Mouse (Mus musculus) retina, postnatal 1 day (tissue): Measurements from ENCODE around the gene B430306N03Rik.
"Not testable (repeated sequence)": the region's sequence is repeated elsewhere in the genome, so short reads cannot be mapped to it uniquely, and the experiment has no call there.

Source experiments
- DNase-seq: peaks from one replicate; pipeline ENCODE4 v3.0.0-alpha.2; 2012

B430306N03Rik gene

DNA sequence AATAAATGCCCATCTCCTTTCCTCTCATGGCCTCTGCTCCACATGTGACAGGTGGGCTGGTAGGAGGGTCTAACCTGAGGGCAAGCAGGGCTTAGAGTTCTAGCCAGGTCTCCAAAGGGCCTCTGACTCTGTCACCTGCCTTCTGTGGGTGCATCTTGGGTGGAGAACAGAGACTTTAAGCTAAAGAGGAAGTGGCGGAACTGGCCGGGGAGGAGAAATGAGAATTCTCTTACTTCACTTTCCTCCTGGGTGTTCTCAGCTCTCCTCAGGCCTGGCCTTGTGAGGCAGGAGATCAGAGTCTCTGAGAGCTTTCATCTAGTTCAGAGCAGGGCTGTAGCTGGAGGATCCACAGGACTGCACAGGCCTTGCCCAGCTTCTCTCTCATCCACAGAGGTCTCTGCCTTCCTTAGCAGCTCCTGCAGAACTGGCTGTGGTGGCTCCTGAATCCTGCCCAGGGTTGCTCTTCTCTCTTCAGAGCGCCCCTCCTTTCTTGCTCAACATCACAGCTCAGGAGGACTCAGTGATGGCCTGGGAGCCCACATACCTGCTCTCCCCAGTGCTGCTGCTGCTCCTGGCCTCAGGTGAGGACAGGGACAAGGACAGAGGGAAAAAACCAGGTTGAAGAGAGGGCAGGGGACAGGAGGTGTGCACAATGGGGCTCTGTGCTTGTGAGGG is at the start of gene B430306N03Rik:
Gene B430306N03Rik, plus strand, starts transcription at position 237 of the 675 bp plus-strand sequence.
- DNase-seq = not testable (repeated sequence)

DNA sequence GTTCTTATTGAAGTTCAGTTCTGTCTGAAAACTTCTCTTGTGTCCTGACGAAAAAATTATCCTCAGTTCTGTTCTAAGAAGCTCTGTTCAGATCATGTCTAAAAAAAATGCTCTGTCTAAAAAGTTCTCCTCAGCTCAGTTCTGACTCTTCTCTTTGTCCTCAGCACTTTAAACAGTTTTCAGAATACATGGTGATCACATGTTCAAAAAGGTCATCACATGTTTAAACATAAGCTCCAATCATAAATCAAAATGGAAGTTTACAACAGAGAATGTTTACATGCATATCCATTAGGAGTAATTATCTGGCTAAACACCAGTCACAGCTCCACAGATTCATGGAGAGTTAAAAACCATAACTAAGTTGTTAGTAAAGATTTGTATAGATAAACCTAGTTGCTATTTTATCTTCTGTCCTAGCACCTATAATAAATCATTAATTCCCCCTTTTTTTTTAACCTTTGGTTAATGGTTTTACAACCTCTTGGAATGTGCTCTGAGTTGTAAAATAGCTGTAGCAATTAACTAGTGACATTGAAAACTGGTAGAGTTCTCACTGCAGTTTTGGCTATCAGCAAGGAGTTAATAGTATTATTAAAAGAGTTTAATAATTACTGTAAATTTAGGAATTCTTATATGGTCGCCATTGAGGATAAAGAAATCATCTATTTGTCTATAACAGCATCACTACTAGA is 49.2 kb upstream of the B430306N03Rik start:
- no peak for DNase-seq

DNA sequence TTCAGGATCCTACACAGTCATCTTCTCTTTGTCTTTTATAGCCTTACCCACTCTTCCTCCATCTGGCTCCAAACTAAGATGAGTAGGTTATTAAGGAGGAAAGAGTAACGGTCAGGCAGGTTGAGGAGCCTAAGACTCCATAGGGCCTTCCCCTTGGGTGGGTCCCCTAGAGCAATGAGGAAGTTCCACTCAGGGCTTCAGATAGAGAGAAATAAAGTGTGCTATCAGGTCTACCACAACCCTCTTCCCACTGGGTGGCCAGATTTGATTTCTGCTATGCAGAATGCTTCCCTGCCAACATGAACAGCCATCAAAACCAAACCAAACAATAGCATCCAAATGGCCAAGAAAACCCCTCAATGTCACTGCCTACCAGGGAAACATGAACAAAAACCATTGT is 48.4 kb upstream of the B430306N03Rik start:
- DNase-seq = no peak

DNA sequence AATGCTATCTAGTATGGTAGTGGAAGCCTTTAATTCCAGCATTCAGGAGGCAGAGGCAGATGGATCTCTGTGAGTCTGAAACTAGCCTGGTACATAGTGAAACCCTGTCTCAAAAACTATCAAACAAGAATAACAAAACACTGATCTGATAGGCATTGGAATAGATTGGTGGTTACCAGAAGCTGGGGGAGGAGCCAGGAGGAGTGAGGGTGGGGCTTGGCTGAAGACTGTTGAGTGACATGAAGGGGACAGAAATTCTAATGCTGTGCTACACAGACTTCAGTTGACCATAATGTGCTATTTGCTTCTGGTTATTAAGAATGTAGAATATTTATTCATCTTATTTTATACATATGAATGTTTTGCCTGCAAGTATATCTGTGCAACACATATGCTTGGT is 47.7 kb upstream of the B430306N03Rik start:
- no peak for DNase-seq

DNA sequence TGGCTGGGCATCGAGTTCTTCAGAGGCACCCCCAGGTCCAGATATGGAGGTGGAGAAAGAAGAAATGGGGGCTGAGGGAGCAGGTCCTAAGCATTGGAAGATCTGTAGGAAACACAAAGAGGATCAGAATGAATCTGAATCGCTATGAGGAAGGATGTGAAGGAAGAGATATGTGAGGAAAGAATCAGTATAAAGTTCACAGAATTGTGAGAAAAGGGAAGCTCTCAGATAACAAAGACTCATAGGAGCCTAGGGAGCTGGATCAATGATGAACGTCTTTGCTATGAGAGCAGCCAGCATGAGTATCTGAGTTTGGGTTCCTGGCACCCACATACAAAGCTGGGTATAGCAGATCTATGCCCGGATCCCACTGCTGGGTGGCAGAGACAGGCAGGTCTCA is 46.1 kb upstream of the B430306N03Rik start:
- DNase-seq = no peak

DNA sequence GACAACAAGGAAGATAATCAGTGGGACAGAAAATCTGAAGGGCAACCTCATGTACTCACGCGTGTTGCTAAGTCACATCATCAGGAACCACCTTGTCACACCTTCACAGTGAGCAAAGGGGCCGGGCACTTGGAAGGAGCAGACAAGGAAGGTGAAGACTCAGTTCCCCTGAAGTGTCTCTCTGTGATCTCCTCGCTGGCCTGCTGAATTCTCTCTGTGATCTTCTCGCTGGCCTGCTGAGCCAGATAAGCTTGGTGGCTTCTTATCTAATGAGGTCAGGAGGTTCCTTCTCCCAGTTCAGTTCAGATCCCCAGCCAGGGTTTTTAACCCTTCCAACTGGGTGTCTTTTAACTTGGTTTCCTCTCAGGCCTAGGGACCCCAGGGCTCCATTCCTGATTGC is 43.8 kb upstream of the B430306N03Rik start:
- no peak for DNase-seq

DNA sequence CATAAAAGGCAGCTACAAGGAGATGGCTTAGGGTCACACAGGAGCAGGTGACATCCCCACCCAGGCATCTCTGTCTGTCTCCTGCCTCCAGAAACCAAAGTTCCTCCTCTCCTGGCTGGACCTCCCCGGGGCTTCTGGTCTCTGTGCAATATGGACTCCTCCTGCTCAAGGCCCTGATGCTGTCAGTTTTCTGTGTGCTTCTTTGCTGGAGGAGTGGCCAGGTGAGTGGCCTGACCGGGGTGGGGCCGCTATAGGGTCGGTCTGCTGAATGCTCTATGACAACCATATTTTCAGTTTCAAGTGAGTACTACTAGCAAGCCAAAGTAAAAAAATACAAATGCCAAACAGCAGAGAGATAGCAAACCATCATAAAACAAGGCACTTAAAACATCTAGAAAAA is 43.3 kb upstream of the B430306N03Rik start:
- DNase-seq = no peak

DNA sequence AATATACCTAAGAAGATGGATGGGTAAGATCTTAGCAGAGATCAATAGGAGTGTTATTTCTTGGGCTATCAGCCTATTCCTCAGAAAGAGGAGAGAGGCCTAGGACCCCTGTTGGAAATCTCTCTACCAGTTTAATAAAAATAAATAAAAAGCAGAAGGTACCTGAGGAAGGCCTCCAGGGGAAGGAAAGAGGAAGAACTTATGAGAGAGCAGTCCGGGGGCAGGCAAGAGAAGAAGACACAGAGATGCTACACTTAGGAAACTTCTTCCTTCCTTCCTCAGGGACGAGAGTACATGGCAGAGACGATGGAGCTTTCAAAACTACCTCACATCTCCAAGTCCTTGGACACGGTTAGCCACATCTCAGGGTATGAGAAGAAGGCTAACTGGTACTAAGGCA is 41.8 kb upstream of the B430306N03Rik start:
- DNase-seq = no peak

DNA sequence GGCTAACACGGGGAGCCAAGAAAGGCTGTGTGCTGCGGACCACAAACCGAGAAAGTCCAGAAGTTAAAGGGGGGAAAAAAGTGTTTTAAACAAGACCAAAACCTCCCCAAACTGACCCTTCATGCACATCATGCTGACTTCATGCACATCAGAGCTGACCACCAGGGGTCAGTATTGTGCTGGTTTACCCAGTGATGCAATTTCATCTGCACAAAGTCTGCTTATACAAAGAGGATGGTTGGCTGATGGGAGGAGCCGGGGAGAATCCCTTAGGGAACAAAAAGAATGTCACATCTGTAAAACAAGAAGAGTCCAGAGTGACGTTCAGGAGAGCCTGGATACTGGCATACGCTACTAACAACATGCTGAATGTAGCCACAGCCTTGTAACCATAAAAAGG is 41.1 kb upstream of the B430306N03Rik start:
- DNase-seq = peak; percentile 84

DNA sequence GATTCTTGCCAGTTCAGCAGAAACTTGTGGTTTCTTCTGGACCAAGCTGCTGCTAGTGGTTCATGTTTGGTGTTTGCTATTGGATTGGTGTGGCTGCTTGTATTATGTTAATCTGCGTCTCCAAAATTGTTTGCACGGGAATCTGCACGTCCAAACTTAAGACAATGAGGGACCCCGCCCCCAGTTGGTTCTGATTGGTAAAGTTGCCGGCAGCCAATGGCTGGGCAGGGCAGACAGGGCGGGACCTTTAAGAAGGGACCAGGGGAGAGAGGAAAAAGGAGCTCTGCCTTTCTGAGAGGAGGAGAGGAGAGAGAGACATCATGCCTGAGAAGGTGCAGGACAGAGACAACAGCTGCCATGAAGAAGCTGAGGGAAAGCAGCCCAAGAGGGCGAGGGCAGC is 40.2 kb upstream of the B430306N03Rik start:
- no peak for DNase-seq

DNA sequence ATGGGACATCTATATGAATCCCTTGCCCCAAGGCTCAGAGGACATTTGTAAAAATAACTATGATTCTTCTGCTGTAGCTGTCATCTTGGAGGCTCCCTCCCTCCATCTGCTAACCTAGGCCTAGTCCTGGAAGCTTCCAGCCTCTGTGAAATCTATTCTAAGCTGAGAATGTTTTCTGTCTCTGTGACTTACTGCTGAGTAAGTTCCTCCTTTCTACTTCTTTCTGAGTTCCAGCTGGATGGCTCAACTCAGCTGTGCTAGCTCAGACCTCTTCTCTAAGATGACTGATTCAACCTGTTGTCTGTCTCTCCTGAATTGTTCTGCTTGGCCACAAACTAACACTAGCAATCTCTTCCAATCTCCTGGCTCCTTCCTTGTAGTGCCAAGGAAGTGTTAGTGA is 37.6 kb upstream of the B430306N03Rik start:
- no peak for DNase-seq

DNA sequence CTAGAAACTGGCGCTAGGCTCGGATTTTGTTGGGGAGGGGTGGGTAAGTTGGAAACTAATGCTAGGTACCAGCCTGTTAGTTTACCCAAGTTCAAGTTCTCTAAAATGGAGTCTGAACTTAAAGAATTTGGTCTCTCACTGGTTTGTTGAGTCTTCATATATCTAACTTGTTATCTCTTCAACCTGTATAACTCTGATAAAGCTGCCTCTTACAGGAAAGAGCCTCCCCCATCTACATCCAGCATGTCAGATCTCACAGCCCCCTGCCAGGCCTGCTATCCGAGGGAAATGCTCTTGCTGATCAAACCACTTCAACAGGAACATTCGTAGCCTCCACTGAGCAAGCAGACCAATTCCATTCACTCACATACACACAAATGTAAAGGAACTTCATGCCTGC is 36.9 kb upstream of the B430306N03Rik start:
- DNase-seq = no peak

DNA sequence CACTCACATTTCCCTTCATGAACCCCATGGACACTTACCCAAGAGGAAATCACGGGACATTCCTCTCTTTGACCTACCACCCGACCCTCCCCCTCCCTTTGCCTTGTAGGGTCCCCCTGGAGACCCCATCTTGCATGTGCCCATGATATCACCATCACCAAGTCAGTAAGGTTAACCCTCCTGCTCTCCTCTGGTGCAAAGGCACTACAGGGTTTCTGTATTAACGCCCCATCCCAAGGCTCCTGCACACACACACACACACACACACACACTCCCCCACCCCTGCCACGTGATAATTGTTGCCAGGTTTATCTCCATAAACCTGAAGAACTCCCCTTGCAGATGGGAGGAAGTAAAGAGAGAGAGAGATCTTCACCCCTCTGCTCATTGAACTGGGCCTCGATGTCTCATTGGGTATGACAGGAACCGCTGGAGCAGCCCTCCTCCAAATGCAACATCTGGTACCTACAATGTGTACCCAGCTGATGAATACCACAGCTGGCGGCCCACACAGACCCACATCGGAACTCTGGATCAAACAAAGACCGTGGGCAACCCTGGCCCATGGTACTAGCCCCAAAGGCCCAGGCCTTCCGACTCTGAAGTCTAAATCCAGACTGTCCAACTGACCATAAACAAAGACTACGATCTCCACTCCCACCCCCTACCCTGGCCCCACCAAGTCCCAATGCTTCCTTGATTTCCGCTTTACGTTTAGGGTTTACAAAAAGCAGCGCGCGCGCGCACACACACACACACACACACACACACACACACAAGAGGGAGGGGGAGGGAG is 34.8 kb upstream of the B430306N03Rik start:
- DNase-seq = peak; percentile 43

DNA sequence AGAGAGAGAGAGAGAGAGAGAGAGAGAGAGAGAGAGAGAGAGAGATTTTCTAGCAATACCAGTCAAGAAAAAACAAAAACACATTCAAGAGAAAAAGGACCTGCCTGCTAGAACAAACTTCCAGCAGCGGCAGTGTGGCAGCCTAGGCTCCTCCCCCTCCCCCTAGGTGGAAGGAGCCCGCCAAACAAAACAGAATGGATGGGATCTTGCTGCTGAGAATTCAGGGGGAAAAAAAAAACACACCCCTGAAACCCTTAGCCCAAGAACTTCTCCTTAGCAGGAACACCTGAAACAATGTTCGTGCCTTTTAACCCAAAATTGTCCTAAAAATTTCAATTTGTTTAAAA is 34.2 kb upstream of the B430306N03Rik start:
- peak; percentile 58 for DNase-seq

DNA sequence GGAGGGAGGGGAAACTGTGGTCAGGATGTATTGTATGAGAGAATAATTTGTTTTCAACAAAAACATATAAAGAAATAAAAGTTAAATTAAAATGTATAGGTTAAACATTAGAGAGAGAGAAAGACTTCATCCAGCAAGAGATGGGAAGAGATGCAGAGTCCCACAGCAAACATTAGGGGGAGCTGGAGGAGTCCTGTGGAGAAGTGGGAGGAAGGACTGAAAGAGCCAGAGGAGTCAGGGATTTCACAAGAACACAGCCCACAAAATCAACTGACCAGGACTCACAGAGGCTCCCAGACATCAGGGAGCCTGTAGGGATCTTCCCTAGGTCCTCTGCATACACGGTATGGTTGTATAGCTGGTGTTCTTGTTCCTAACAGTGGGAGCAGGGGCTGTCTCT is 29.2 kb upstream of the B430306N03Rik start:
- no peak for DNase-seq

DNA sequence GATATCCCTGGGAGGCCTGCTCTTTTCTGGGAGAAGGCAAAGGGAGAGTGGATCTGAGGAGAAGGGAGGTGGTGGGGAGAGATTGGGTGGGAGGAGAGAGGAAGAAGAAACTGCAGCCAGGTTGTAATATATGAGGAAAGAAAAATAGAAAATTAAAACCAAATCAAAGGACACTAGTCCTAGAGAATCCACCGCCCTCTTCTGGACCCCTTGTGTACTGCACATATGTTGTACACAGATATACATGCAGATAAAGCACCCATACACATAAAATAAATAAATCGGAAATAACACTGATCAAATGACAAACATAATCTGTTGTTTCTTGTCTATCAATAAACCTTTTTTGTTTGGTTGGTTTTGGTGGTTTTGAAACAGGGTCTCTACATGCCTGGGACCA is 28.7 kb upstream of the B430306N03Rik start:
- DNase-seq = no peak

DNA sequence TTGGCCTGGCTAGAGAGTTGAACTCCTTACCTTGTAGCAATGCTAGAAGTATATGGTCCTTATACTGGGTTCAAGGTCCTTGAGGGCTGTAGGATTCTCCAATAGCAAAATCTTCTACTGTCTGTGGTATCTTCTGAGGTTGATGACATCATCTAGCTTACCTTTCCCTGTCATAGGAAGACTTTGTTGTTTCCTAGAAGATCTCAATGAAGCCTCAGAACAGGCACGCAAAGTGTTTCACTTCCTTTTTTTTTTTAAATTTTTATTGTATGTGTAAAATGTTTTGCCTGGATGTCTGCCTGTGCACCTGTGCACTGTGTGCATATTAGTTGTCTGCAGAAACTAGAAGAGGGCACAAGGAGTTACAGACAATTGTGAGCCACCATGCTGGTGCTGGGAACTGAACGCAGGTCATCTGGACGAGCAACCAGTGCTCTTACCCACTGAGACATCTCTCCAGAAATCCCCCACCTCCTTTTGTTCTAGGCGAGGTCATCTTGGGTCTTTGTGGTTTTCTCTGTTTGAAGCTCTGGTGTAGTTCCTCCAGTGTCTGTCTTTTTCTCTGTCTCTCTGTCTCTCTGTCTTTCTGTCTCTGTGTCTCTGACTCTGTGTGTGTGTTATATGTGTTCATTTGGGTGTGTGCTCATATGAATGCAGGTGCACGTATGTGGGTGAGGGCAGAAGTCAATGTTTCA is 22.3 kb upstream of the B430306N03Rik start:
- DNase-seq = no peak

DNA sequence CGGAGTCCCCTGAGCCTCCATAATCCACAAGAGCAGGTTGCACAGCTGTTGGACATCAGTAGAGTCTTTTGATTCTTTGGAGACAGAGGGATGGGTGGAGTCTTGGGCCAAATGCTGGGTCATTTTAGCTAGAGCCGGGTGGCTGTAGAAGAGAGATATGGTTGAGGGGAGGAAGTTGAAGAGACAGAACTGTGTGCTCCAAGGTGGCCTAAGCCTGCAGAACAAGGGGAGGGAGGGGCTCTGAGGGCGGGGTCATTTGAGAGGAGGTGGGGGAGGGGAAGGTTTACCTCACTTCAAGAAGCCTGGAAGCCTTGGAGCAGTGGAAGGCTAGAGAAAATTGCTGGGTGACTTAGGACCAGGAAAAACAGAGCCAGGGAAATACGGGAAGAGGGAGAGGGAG is 16.7 kb upstream of the B430306N03Rik start, which contains the start of gene Treml2:
Gene Treml2, plus strand, starts transcription at position 296 of the 400 bp plus-strand sequence.
- no peak for DNase-seq

DNA sequence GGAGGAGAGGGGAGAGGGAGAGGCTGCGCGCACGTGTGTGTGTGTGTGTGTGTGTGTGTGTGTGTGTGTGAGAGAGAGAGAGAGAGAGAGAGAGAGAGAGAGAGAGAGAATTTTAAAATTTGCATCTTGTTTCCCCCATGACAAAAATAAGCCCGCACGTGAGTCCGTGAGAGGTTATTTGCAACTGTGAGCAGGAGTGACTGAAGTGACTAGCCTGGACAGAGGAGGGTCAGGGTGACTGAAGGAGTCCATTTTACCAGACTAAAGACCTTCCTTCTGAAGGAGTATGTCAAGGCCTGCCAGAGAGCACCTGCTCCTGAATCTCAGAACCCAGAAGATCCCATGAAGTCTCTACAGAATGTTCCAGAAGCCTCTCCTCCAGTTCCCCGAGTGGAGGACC is 16.2 kb upstream of the B430306N03Rik start:
- DNase-seq = no peak

DNA sequence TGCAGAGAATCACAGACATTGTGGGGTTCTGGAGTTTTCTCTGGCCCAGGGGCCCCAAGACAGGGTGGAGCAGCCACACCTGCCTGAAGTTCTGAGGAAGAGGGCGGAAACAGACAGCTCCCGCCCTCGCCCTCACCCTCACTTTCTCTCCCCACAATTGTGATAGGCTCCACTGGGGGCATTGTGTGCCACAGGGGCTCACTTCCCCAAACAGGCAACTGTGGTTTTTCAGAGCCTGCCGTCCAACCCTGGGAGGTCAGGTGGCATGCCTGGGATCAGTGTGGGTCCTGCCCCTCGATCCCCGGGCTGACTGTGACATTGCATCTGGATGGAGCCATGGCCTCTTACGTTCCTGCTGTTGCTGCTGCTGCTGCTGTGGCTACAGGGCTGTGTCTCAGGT is 15.7 kb upstream of the B430306N03Rik start:
- DNase-seq = no peak

DNA sequence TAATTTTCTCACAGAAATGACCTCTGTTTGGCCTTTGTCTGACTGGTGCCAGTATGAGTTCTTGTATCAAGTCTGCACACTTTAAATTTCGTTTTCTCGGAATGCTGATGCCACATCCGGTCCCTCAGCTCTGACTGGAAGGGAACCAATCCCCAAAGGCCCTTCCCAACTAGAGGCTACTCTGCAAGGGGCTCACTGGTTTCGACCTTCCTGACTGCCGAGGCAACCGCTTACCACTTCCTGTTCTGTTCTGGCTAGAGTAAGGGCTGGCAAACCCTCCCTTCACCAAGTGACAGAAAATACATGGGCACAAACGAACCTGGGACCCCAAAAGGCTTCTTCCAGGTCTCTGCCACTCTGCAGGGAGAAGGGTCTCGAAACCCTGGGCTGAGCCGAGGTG is 15.1 kb upstream of the B430306N03Rik start:
- no peak for DNase-seq

DNA sequence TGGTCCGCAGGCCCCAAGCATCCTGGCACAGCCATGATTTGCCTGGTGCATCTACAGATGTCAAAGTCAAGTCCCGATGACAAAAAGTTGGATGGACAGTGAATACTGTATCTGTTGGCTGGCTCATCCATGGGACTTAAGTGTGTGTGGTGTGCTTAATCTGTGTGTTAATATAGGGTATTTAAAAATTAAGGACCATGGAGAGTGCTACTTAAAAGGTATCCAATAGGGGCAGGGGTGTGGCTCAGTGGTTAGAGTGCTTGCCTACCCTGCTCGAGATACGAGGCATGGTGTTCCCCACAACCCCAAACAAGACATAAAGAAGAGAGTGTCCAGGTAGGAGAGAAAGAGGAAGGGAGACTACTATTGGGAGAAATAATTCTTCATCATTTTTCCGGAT is 14.1 kb upstream of the B430306N03Rik start:
- no peak for DNase-seq

DNA sequence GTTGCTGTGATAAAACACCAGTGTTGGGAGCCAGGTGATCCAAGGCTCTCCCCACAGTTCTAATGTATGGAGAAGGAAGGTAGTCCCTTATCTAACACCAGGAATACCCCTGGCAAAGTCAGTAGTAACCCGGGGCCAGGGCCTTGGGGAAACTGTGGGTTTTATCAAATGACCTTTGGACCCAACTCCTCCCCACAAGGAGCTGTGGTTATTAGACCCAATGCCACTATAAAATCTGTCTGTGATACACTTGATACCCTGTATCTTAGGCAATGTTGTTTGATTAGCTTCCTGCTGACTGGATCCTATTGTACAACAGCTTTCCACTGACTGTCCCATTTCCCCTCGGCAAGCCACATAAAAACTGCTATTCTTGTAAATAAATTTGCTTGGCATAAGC is 3.8 kb upstream of the B430306N03Rik start:
- DNase-seq = no peak
